Mouse (Mus musculus) midbrain, postnatal 0 days (tissue): ENCODE measurements around the gene Ndst2. TPM values are rescaled to one million over a fixed set of nuclear protein-coding genes. Genes with fewer than 3 reads are reported as not detected.

Experiments used
- ATAC-seq: fragments of 200-750 bp; cut with Nextera tagmentation; 2 replicates; pipeline ENCODE4 v1.8.0; 2017; ENCODE audit warnings: moderate number of reproducible peaks, mild to moderate bottlenecking, moderate TSS enrichment, moderate library complexity; ENCODE audit not compliant: low FRiP score
- DNase-seq: peaks from one replicate; pipeline ENCODE4 v3.0.0-alpha.2; 2015; ENCODE audit warnings: low spot score
- H3K27ac ChIP-seq: fragments of 300-500 bp; sonication (generic); 2 replicates; pipeline ENCODE4 v1.5.1; 2014; ENCODE audit warnings: low read depth, mild to moderate bottlenecking, low read length, mixed read lengths
- H3K27me3 ChIP-seq: fragments of 300-500 bp; sonication (generic); 2 replicates; pipeline ENCODE4 v1.6.1; 2014; ENCODE audit warnings: low read length, control low read depth, mixed read lengths; ENCODE audit not compliant: insufficient read depth
- H3K36me3 ChIP-seq: fragments of 300-500 bp; sonication (generic); 2 replicates; pipeline ENCODE4 v1.6.1; 2014; ENCODE audit warnings: low read length, control low read depth, mixed read lengths; ENCODE audit not compliant: insufficient read depth
- H3K4me1 ChIP-seq: fragments of 300-500 bp; sonication (generic); 2 replicates; pipeline ENCODE4 v1.6.1; 2014; ENCODE audit warnings: mild to moderate bottlenecking, control low read depth, antibody characterized with exemption, low read length, mixed read lengths; ENCODE audit not compliant: insufficient read depth
- H3K4me2 ChIP-seq: fragments of 300-500 bp; sonication (generic); 2 replicates; pipeline ENCODE4 v1.6.1; 2014; ENCODE audit warnings: low read depth, mild to moderate bottlenecking, low read length, mixed read lengths; ENCODE audit not compliant: poor library complexity, severe bottlenecking
- H3K4me3 ChIP-seq: fragments of 300-500 bp; sonication (generic); 2 replicates; pipeline ENCODE4 v1.5.1; 2014; ENCODE audit warnings: low read depth, mild to moderate bottlenecking, low read length, moderate library complexity
- H3K9ac ChIP-seq: fragments of 300-500 bp; sonication (generic); replicated peaks from 2 replicates; pipeline ENCODE4 v1.6.1; 2014; ENCODE audit warnings: mild to moderate bottlenecking, low read length, moderate library complexity, mixed read lengths; ENCODE audit not compliant: poor library complexity, severe bottlenecking
- H3K9me3 ChIP-seq: fragments of 300-500 bp; sonication (generic); 2 replicates; pipeline ENCODE4 v1.6.1; 2016; ENCODE audit warnings: low read length, control low read depth
- CTCF ChIP-seq: IDR thresholded peaks from 2 replicates; pipeline ENCODE4 v1.5.1; 2016; ENCODE audit warnings: antibody characterized with exemption, mild to moderate bottlenecking
- WGBS: fragments of 180-500 bp; shearing (Covaris S2); extraction: QIAGEN DNeasy Blood & Tissue Kit; methylation state at CpG from one replicate; pipeline ENCODE4 v1.1.7; 2014; 5-methylcytosine and 5-hydroxymethylcytosine counted together
- polyA plus RNA-seq: library from polyadenylated mRNA; unstranded; fragments of >200 nt; fragmentation: Nextera tagmentation; extraction: Ambion mirVana; gene quantifications from 2 replicates; pipeline ENCODE4 v1.2.1, GENCODE M21; 2015
- total RNA-seq: library from RNA; depleted of rRNA; stranded (reverse); fragments of >200 nt; gene quantifications from 2 replicates; pipeline ENCODE4 v1.2.3, GENCODE M21; 2014

Gene Ndst2
- total and polyA plus RNA-seq, 2 experiments from 2014 or later, result 14.0 to 23.2 TPM

GRCm38 (mm10) chr14:20695761-20696520 lies 38.4 kb downstream of the Ndst2 start:
- no peaks in the 10 kb centered on the region for H3K9me3 ChIP-seq
- DNase-seq (no peak), ATAC-seq (0 out of 2 replicates have a peak, but pooled peaks have one; percentile 2)
- peak overlapping the region; percentile 89 for H3K9ac ChIP-seq
- peak overlapping the region; percentile 80 for H3K4me2 ChIP-seq
- peak overlapping the region; percentile 86 for H3K4me3 ChIP-seq
- H3K36me3 ChIP-seq, result peaks cover 26% of the 10 kb centered on the region
- TF ChIP-seq CTCF, result no peak
- H3K27ac ChIP-seq, result peak overlapping the region; percentile 96
- H3K27me3 ChIP-seq, result no peaks in the 10 kb centered on the region
- peaks cover 12% of the 10 kb centered on the region; the same call in 1 of the 2 replicates for H3K4me1 ChIP-seq
- WGBS, result 10% methylated on average over 27 of the region's 27 CpGs

GRCm38 (mm10) chr14:20694884-20695760 lies 39.2 kb downstream of the Ndst2 start, which contains the start of gene Fut11:
Gene Fut11 (plus strand): TSS chr14:20694968.
- Histone ChIP-seq H3K4me3 (peak within 1 kb of the TSS; percentile 86), H3K36me3 (peaks cover 31% of the 10 kb centered on the region), H3K27me3 (no peaks in the 10 kb centered on the region), H3K9ac (peak within 1 kb of the TSS; percentile 89), H3K4me1 (peaks cover 12% of the 10 kb centered on the region; the same call in 1 of the 2 replicates), H3K4me2 (peak within 1 kb of the TSS; percentile 80), H3K9me3 (no peaks in the 10 kb centered on the region), H3K27ac (peak within 1 kb of the TSS; percentile 96)
- ATAC-seq (peak; percentile 91), DNase-seq (peak; percentile 95)
- WGBS, result under 1% methylated on average over 100 of the region's 111 CpGs
- TF ChIP-seq CTCF, result no peak

GRCm38 (mm10) chr14:20694185-20694883 lies 40.0 kb downstream of the Ndst2 start:
- WGBS, result 45% methylated on average over 13 of the region's 13 CpGs
- H3K27ac ChIP-seq, result peak overlapping the region; percentile 96
- no peak for TF ChIP-seq CTCF
- H3K9ac ChIP-seq, result peak overlapping the region; percentile 89
- no peaks in the 10 kb centered on the region for H3K27me3 ChIP-seq
- H3K4me1 ChIP-seq, result peaks cover 12% of the 10 kb centered on the region; the same call in 1 of the 2 replicates
- peak; percentile 17 for DNase-seq
- no peaks in the 10 kb centered on the region for H3K9me3 ChIP-seq
- peaks cover 39% of the 10 kb centered on the region for H3K36me3 ChIP-seq
- peak; percentile 19; the same call in 1 of the 2 replicates for ATAC-seq
- H3K4me3 ChIP-seq, result peak overlapping the region; percentile 86
- peak overlapping the region; percentile 80 for H3K4me2 ChIP-seq

GRCm38 (mm10) chr14:20693589-20694101 lies 40.7 kb downstream of the Ndst2 start:
- WGBS, result 95% methylated on average over 10 of the region's 10 CpGs
- no peak overlapping the region for H3K4me2 ChIP-seq
- H3K4me3 ChIP-seq, result no peak overlapping the region
- ATAC-seq (no peak), DNase-seq (no peak)
- H3K9me3 ChIP-seq, result no peaks in the 10 kb centered on the region
- no peak overlapping the region for H3K27ac ChIP-seq
- no peaks in the 10 kb centered on the region for H3K27me3 ChIP-seq
- no peak overlapping the region for H3K9ac ChIP-seq
- peaks cover 10% of the 10 kb centered on the region; the same call in 1 of the 2 replicates for H3K4me1 ChIP-seq
- no peak for TF ChIP-seq CTCF
- H3K36me3 ChIP-seq, result peaks cover 45% of the 10 kb centered on the region

- Histone ChIP-seq H3K4me1 (peaks cover 7% of the 10 kb centered on the region; the same call in 1 of the 2 replicates), H3K36me3 (peaks cover 62% of the 10 kb centered on the region), H3K9ac (no peak overlapping the region), H3K27ac (no peak overlapping the region), H3K27me3 (no peaks in the 10 kb centered on the region), H3K4me2 (no peak overlapping the region), H3K9me3 (no peaks in the 10 kb centered on the region), H3K4me3 (no peak overlapping the region)
- DNase-seq (no peak), ATAC-seq (no peak)
- TF ChIP-seq CTCF, result no peak
- 91% methylated on average over 6 of the region's 6 CpGs for WGBS
These were observed 42.6 kb downstream of the Ndst2 start for GRCm38 (mm10) chr14:20691772-20692171.
